Mouse (Mus musculus): Measurements from ENCODE around the gene Xxylt1. TPM values are rescaled to one million over a fixed set of nuclear protein-coding genes. Genes with fewer than 3 reads are reported as not detected.
A peak's percentile ranks its signal among the peaks of the same experiment; 100 is the strongest.

The Xxylt1 gene
- polyA plus RNA-seq, 1 experiment = 16.8 TPM

DNA sequence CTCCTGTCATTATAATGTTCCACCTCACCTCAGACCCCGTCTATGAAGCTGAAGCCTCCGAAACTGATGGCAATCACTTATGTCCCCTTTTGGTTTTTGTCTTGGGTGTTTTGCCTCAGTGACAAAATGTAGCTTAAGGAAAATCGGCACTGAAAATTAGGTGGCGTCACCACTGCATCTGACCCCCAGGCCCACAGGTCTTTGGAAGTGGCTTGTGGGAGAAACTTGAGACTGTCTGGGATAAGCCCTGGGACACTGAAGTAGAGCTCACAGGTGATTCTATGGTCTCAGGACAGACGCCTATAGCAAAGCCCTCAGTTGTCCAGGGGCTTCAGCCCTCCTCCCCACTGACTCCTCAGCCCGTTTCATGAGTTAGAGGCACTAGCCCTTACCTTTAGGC, 9.5 kb downstream of the Xxylt1 start:
- no peak overlapping the region for H3K27ac ChIP-seq (ENCODE audit: insufficient read depth, low read depth, low read length)
- no peak for DNase-seq
- H3K36me3 ChIP-seq (ENCODE audit: control insufficient read depth, insufficient read depth, low read length) = no peaks in the 10 kb centered on the region
- 94% methylated on average over 6 of the region's 6 CpGs for WGBS
- H3K27me3 ChIP-seq (replicated peaks; ENCODE audit: control insufficient read depth, insufficient read depth, low read length) = no peaks in the 10 kb centered on the region
- peaks cover 4% of the 10 kb centered on the region for H3K4me1 ChIP-seq (ENCODE audit: control insufficient read depth, insufficient read depth, low read length)
- TF ChIP-seq POLR2A (IDR thresholded peaks at IDR 0.05; ENCODE audit: low read depth, low read length) = no peak
- TF ChIP-seq CTCF (conservative IDR thresholded peaks at IDR 0.05; ENCODE audit: insufficient read depth, insufficient read length, low read depth, low read length) = no peak
- H3K4me3 ChIP-seq (ENCODE audit: insufficient read depth, low read depth, low read length) = no peak overlapping the region

DNA sequence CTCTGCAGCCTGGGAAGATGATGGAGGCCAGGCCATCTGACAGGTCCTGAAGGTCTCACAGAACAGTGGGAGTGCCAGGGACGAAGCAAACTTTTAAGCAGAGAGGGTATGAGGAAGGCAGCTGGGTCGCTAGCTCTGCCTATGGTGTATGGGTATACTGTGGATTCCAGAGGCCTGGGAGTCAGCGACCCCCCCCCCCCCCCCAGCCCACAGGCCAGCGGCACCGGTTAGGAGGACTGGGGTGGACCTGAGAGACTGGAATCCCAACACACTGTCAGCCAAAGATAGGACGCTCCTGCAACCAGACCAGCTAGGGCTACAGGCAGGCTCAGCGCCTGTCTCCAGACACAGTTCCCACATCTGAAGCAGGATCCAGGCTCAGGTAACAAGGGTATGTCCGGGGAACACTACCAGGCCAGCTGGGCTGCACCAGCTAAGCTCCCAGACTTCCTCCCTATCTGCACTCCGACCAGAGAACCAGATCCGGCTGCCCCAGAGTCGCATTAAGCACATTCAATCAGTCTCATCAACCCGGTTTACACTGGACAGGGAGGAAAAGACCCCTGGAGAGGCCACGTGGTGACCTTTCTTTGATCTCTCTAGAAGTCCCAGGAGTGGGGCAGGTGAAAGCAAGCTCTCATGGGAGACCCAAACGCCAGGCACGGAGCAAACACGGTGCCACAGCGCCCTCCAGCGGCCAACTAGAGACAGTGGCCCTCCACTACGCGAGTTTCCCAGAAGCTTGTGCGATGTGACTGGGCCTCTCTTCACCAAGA, 10.7 kb downstream of the Xxylt1 start:
- Histone ChIP-seq H3K4me3 (ENCODE audit: insufficient read depth, low read depth, low read length) (peak overlapping the region; percentile 17; the same call in 1 of the 2 replicates), H3K27ac (ENCODE audit: insufficient read depth, low read depth, low read length) (no peak overlapping the region)

DNA sequence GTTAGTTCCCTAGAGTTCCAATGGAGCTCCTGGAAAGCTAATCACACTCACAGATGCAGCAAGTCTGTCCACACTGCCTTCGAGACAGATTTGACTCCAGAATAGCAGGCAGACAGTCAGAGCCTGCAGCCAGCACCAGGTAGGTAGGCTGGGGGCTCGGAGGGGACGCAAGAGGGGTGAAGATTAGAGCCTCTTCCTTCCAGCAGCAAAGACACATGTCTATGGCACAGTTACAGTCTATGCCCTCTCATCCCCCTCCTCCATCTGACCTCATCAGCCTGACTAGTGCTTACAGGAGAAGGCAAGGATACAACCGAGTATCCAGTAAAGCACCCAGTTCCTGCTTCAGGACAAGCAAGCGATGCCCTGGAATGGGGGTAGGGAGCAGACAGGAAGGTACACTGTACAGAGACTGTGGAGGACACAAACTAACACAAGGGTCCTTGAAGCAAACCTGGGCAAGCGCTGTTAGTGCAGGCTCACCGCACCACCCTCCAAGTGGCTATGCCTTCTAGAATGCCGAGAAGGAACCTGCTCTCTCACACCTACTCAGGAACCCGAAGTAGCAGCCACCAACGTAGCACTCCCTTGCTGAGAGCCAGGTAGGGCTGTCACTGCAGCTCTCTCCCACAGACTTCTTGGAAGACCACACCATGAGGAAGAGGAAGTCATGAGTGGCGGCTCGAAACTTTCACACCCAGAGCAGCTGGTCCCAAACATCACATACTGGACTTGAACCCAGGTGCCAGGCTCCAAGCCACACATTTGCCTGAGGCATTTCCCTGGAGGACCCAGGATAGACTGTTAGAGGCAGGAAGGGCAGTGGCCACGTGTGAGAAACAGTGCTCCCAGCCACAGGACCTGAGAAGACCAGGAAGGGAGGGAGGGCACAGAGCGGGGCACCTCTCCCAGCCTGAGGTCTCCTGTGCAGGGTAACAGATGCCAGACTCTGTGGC, 11.7 kb downstream of the Xxylt1 start:
- Histone ChIP-seq H3K4me3 (ENCODE audit: insufficient read depth, low read depth, low read length) (no peak overlapping the region), H3K4me1 (ENCODE audit: control insufficient read depth, insufficient read depth, low read length) (peaks cover 7% of the 10 kb centered on the region), H3K27me3 (replicated peaks; ENCODE audit: control insufficient read depth, insufficient read depth, low read length) (no peaks in the 10 kb centered on the region), H3K27ac (ENCODE audit: insufficient read depth, low read depth, low read length) (no peak overlapping the region), H3K36me3 (ENCODE audit: control insufficient read depth, insufficient read depth, low read length) (no peaks in the 10 kb centered on the region)
- no peak for DNase-seq
- WGBS = 76% methylated on average over 14 of the region's 14 CpGs
- TF ChIP-seq POLR2A (IDR thresholded peaks at IDR 0.05; ENCODE audit: low read depth, low read length) = no peak
- TF ChIP-seq CTCF (conservative IDR thresholded peaks at IDR 0.05; ENCODE audit: insufficient read depth, insufficient read length, low read depth, low read length) = no peak

More for the DNA sequence above, 10.7 kb downstream of the Xxylt1 start:
- WGBS = 17% methylated on average over 21 of the region's 21 CpGs
- Histone ChIP-seq H3K27me3 (replicated peaks; ENCODE audit: control insufficient read depth, insufficient read depth, low read length) (no peaks in the 10 kb centered on the region), H3K36me3 (ENCODE audit: control insufficient read depth, insufficient read depth, low read length) (no peaks in the 10 kb centered on the region), H3K4me1 (ENCODE audit: control insufficient read depth, insufficient read depth, low read length) (peaks cover 7% of the 10 kb centered on the region)
- peak; percentile 88 for DNase-seq
- TF ChIP-seq POLR2A (IDR thresholded peaks at IDR 0.05; ENCODE audit: low read depth, low read length) = no peak
- TF ChIP-seq CTCF (conservative IDR thresholded peaks at IDR 0.05; ENCODE audit: insufficient read depth, insufficient read length, low read depth, low read length) = peak; percentile 97

DNA sequence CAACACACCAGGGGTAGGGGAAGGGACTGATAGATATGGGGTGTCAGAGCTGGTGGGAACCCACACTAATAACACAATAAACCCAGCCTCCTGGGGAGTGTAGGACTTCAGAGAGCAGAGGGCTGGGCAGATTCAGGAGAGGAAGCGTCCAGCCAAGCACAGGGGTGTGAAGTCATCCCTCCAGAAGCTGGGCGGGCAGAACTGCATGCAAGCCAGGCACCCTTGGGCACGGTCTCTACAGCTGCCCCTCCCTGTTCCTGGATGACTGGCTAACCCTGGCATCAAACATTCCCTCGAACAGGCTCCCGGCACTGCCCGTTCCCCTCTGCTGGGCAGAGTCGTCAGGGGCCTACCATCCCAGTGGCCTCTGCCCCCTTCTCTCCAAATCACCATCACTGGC, 13.0 kb downstream of the Xxylt1 start:
- DNase-seq = peak; percentile 64
- Histone ChIP-seq H3K4me1 (ENCODE audit: control insufficient read depth, insufficient read depth, low read length) (peaks cover 7% of the 10 kb centered on the region), H3K27ac (ENCODE audit: insufficient read depth, low read depth, low read length) (no peak overlapping the region), H3K4me3 (ENCODE audit: insufficient read depth, low read depth, low read length) (no peak overlapping the region), H3K36me3 (ENCODE audit: control insufficient read depth, insufficient read depth, low read length) (no peaks in the 10 kb centered on the region), H3K27me3 (replicated peaks; ENCODE audit: control insufficient read depth, insufficient read depth, low read length) (no peaks in the 10 kb centered on the region)
- TF ChIP-seq POLR2A (IDR thresholded peaks at IDR 0.05; ENCODE audit: low read depth, low read length) (no peak), CTCF (conservative IDR thresholded peaks at IDR 0.05; ENCODE audit: insufficient read depth, insufficient read length, low read depth, low read length) (no peak)
- WGBS = 43% methylated on average over 7 of the region's 7 CpGs

DNA sequence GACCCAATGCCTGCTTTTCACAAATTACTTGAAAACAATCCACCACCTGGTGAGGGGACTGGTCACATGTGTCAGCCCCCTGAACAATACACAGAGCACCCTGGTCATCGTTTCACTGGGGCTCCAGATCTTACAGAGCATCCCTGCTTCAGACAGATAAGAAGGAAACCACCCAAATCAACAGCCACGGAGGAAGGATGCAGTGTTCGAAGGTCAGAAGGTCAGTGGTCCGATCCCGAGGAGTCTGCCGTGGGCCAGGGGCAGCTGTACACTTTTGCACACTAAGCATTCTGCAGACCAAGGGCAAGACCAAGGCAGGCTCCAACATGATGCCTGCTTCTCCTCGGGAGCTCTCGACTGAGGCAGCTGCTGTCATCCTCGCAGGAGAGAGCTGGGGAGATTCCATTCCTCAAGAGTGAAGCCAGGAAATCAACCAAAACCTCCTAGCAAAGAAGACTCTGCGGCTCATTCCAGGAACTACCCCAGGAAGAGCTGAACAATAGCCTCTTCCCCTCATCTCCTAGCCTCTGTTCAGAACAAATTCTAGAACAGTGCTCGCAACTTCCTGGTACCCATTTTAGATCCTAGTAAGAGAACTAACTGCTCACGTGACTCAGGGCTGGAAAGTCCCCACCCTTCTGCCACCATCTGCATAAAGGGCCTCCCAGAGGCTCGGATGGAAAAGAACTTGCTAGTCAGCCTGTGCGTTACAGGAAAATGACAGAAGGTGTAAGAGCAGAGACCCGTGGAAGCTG, 14.7 kb downstream of the Xxylt1 start:
- Histone ChIP-seq H3K36me3 (ENCODE audit: control insufficient read depth, insufficient read depth, low read length) (no peaks in the 10 kb centered on the region), H3K4me3 (ENCODE audit: insufficient read depth, low read depth, low read length) (0 out of 2 replicates have a peak overlapping the region, but pooled peaks have one; percentile 12), H3K27ac (ENCODE audit: insufficient read depth, low read depth, low read length) (peak overlapping the region; percentile 84), H3K27me3 (replicated peaks; ENCODE audit: control insufficient read depth, insufficient read depth, low read length) (no peaks in the 10 kb centered on the region), H3K4me1 (ENCODE audit: control insufficient read depth, insufficient read depth, low read length) (peaks cover 7% of the 10 kb centered on the region)
- DNase-seq = peak; percentile 81
- WGBS = 42% methylated on average over 15 of the region's 15 CpGs
- TF ChIP-seq POLR2A (IDR thresholded peaks at IDR 0.05; ENCODE audit: low read depth, low read length) (no peak), CTCF (conservative IDR thresholded peaks at IDR 0.05; ENCODE audit: insufficient read depth, insufficient read length, low read depth, low read length) (no peak)

DNA sequence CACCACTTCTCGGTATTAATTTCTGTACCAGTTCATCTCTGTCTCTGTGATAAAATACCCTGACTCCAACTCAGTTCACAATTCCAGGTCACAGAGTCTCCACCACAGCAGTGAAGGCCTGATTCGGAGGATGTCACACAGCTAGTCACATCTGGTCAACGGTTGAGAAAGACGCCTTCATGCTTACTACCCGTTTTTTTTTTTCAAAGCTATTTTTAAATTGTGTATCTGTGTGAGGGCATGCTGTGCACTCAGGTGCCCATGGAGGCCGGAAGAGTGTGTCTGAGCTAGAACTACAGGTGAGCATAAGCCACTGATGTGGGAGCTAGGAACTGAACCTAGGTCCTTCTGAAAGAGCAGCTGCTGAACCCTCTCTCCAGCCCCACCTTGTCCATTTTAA, 16.4 kb downstream of the Xxylt1 start:
- H3K27me3 ChIP-seq (replicated peaks; ENCODE audit: control insufficient read depth, insufficient read depth, low read length) = no peaks in the 10 kb centered on the region
- no peak for TF ChIP-seq POLR2A (IDR thresholded peaks at IDR 0.05; ENCODE audit: low read depth, low read length)
- no peak for TF ChIP-seq CTCF (conservative IDR thresholded peaks at IDR 0.05; ENCODE audit: insufficient read depth, insufficient read length, low read depth, low read length)
- H3K27ac ChIP-seq (ENCODE audit: insufficient read depth, low read depth, low read length) = no peak overlapping the region
- H3K36me3 ChIP-seq (ENCODE audit: control insufficient read depth, insufficient read depth, low read length) = no peaks in the 10 kb centered on the region
- peaks cover 3% of the 10 kb centered on the region; the same call in 1 of the 2 replicates for H3K4me1 ChIP-seq (ENCODE audit: control insufficient read depth, insufficient read depth, low read length)
- no peak for DNase-seq
- H3K4me3 ChIP-seq (ENCODE audit: insufficient read depth, low read depth, low read length) = no peak overlapping the region
- WGBS = 88% methylated on average over 6 of the region's 6 CpGs

Measured in kidney, adult 2 months (tissue).